Mouse (Mus musculus) thymus, postnatal 4 days (tissue): ENCODE data around the gene Ifit1bl2.
"Not testable (repeated sequence)": the region's sequence is repeated elsewhere in the genome, so short reads cannot be mapped to it uniquely, and the experiment has no call there.

ENCODE experiments used
- DNase-seq: peaks from one replicate; pipeline ENCODE4 v3.0.0; 2021

Ifit1bl2 gene

DNA sequence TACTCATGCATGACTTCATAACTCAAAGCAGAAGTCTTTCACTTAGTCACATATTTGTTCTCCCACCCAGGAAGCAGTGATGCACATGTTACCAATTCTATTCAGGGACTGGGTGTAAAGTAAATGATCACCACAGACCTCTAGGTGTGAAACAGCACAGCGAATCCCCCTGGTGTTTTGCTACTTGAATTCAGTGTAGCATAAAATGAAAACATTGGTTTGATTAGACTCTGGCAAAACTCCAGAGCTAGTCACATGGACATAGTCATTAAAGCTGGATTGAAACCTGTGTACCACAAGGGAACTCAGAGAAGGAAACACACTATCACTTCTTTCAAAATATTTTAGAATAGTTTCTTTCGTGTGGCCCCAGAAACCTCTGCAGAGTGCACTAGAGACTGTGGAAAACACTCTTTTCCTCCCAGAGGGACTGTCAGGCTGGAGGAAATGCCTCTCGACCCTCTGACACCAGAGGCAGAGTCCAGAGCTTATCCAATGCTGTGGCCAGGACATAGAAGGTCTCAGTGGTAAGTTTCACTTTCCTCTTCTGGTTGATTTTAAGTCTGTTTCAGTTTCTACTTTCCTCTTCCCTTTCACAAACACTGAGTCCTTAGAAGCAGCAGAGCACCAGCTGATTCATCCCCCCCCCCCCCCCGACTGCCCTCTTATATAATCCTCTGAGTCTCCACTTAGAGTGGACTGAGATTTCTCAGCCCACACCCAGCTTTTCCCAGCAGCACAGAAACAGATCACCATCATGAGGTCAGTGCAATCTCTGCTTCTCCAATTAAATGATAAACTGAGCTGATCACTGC lies 33.1 kb downstream of the Ifit1bl2 start, which contains the start of gene Ifit3b:
TSS of gene Ifit3b (plus strand) at position 734 of the 815 bp plus-strand sequence.
- not testable (repeated sequence) for DNase-seq

- DNase-seq = no peak
These were observed 35.1 kb downstream of the Ifit1bl2 start for GRCm38 (mm10) chr19:34605472-34605871.

DNA sequence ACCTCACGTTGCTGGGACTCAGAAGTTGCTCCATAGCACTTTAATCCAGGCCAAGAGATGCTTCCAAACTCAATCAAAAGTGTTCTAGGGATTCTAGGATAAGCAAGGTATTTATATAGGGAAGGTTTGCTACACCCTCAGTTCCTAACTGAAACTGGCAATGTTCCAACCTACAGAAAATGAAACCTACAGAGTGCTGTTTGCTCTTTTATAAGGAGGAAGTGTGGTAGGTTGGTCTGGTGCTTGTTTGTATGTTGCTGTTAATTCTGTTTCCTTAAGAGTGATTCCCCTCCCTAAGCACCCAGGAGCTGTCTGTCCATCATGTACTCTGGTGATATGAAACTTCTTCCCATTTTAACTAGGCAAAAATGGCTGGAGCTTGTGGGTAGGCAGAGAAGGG lies 38.7 kb downstream of the Ifit1bl2 start, which contains the start of gene Ifit1bl1:
TSS of gene Ifit1bl1 (minus strand) at position 69 of the 400 bp plus-strand sequence.
- DNase-seq = not testable (repeated sequence)

DNA sequence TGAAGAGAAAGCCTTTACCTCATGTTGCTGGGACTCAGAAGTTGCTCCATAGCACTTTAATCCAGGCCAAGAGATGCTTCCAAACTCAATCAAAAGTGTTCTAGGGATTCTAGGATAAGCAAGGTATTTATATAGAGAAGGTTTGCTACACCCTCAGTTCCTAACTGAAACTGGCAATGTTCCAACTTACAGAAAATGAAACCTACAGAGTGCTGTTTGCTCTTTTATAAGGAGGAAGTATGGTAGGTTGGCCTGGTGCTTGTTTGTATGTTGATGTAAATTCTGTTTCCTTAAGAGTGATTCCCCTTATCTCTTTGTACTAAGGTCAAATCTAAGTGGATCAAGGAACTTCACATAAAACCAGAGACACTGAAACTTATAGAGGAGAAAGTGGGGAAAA lies 41.3 kb downstream of the Ifit1bl2 start:
- DNase-seq = not testable (repeated sequence)

DNA sequence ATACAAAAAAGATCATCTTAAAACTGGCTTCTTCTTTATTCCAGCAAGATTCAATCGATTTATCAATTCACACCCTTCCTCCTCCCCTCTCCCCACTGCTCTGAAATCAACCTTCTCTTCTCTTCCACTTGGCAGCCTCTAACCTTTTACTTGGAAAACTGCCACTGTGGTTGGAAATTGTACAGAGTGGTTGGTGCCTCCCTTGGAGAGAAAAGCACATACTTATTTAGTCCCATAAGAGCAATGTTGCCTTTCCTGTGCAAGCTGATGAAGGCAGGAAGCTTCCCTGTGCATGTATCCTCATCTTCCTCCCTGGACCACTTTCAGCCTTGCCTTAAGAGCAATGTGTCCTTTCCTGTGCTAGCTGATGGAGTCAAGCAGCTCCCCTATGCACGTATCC lies 42.2 kb downstream of the Ifit1bl2 start:
- no peak for DNase-seq

DNA sequence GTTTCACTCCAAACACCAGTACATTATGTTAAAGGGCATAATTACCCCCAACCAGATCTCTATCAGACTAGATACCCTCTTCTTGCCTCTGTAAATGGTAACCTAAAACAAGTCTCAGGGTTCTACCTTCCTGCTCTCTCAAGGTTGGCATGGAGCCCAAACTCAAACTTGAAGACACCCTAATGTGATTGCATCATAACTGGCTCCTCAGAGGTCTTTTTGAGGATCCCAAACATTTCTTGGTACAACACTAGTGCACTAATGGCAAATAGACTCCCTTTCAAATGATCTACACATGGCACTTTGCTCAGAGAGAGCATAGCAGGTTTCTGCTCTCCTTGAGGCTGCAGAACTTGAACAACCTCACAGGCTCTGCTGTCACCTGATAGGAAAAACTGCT lies 43.7 kb downstream of the Ifit1bl2 start:
- DNase-seq = no peak

DNA sequence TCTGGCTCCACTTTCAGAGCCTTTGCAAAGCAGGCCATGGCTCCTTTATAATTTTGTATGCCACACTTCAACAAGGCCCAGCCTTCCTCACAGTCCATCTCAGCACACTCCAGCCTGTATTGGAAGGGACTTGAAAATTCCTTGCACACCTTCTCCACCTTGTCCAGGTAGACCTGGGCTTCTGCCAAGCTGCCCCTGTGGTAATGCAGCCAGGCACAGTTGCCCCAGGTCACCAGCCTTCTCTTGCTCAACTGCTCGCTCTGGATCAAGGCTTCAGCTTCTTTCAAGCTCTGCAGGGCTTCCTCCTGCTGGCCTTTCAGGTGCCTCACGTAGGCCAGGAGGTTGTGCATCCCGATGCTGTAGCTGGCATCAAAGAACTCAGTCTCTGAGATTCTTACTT lies 46.0 kb downstream of the Ifit1bl2 start:
- DNase-seq = not testable (repeated sequence)

- DNase-seq = no peak
These were observed 47.1 kb downstream of the Ifit1bl2 start for GRCm38 (mm10) chr19:34593456-34593855.

GRCm38 (mm10) chr19:34588959-34589358 lies 51.6 kb downstream of the Ifit1bl2 start:
- DNase-seq = no peak

DNA sequence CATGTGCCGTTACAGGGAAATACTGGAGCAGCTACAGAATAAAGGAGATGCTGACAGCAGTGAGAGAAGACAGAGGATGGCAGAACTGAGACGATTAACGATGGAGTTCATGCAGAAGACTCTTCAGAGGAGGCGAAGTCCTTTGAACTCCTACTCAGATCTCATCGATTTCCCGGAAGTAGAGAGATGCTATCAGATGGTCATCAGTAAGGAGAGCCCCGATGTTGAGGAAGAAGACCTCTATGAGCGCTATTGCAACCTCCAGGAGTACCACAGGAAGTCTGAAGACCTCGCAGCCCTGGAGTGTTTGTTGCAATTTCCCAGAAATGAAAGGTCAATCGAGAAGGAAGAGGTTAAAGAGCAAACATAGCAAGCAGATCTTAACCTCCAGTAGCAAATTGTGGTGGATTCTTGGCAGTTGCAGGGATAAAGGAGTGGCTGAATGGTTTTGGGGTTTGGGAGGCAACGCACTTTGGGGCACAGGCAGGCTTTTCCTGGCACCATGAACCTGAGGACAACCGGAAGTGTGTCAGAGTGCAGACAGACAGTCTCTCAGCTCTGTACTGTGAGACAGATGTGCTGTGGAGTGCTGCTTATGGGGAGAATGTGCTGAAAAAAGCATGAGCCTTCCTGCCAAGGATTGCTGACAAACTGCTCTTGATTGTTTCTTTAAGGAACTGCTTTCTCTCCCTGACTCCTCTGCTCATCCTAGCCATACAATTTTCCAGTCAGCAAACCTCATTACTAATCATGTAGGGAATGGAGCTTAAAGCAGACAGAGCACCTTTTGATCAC lies 52.4 kb downstream of the Ifit1bl2 start:
- peak; percentile 18 for DNase-seq

DNA sequence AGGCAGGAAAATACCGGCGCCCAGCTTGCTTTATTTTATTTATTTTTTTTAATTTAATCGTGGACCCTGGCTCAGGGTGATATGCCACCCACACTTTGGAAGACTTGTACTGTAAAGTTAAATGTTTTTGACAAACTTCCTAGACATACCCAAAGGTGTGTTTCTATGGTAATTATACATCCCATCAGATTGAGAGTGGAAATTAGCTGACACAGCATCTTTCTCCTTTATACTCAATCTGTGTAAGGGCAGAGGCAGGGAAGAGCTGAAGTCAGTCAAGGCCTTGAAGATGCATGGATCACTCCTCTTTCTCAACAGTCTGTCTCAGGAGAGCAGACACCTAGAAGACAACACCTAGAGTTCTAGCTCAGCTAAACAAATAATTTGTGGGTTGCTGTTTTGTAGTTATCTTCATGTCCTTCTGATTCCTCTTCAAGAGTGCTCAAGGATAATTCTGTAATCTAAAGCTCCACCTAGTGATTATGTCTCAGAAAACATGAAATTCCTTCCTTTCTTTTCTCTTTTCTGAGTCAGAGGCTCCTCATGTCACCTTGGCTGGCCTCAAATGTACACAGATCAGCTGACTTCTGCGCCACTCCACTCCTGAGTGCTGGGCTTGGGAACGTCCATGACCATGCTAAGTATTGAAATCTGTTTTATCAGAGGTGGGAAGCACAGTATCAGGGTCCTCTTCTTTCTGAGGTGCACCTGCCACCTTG lies 54.6 kb downstream of the Ifit1bl2 start:
- DNase-seq = not testable (repeated sequence)

- DNase-seq = not testable (repeated sequence)
These were observed 57.3 kb downstream of the Ifit1bl2 start, which contains the start of gene Ifit3 for GRCm38 (mm10) chr19:34583126-34583766. Gene Ifit3, plus strand, starts transcription at chr19:34583531.

DNA sequence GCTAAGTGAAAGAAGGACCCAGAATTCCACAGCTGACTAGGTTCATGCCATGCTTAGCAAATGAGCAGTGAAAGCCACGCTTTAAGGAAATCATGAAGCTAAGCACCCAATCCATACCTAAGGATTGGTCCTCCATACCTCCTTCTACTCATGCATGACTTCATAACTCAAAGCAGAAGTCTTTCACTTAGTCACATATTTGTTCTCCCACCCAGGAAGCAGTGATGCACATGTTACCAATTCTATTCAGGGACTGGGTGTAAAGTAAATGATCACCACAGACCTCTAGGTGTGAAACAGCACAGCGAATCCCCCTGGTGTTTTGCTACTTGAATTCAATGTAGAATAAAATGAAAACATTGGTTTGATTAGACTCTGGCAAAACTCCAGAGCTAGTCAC lies 57.8 kb downstream of the Ifit1bl2 start:
- not testable (repeated sequence) for DNase-seq

DNA sequence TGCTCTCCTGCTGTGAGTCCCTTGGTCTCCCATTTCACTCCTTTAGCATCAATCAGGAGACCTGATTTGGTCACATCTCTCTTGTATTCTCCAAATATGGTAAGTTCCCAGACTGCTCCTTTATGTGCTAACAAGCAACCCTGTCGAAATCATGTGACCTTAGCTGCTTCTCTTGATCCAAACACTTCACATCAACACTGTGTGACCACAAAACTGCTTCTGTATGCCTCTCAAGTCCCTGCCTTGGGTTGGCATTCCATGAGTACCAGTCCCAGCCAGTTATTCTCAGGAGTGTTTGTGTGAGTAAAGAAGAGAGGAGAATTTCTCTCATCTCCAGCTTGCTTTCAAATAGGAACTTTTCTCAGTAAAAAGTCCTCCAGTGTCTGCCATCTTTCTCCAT lies 63.4 kb downstream of the Ifit1bl2 start:
- DNase-seq = no peak

- DNase-seq = no peak
These were observed 66.9 kb downstream of the Ifit1bl2 start for GRCm38 (mm10) chr19:34573650-34574049.

DNA sequence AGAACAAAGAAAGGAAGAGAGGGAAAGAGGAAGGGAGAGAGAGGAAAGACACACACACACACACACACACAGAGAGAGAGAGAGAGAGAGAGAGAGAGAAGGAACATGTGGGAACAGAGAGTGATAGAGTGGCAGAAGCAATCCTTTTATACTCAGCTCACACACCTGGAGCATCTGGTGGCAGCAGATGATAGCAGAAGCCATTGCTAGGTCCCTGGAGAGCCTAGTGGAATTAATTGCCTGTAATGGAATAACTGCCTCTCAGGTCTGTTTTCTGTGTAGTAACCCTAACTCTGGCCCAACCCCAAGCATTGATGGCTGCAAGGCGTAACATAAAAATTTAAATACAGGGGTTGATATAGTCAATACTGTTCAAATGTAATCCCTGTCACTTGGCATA lies 69.5 kb downstream of the Ifit1bl2 start:
- no peak for DNase-seq

DNA sequence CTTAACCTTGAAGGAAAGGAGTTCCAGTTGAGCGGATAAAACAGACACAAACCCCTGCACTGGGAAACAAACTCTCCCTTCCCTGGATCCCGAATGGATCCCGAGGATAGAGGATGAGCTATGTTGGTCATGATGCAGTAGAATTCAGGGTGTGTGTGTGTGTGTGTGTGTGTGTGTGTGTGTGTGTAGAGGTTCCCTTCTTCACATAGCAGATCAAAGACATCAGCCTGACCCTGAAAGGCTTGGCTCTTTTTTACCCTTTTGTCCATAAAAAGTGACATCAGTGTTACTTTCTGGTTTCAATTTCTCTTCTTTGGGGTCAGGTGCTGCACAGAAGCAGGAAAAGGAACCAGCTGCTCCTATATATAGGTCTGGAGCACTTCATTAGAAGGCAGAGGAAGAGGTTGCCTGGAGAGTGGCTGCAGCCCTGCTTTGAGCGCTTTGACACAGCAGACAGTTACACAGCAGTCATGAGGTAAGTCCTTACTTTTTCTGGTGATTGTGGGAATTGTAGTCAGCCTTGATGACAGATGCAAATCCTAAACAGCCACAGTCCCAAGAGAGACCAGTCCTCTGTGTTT lies 70.6 kb downstream of the Ifit1bl2 start:
- DNase-seq = peak; percentile 23

GRCm38 (mm10) chr19:34568988-34569895 lies 71.3 kb downstream of the Ifit1bl2 start:
- no peak for DNase-seq
